Mouse (Mus musculus) urinary bladder, adult 2 months (tissue): ENCODE measurements at regions not wholly inside any gene's neighbourhood (a gene's known extent, or its start where the extent isn't known, plus 50 kb on each side); places are given as distances from the start of the nearest gene placed in this dataset.

Experiments
- DNase-seq: peaks from one replicate; pipeline ENCODE4 v3.0.0; 2022; ENCODE audit warnings: low spot score

DNA sequence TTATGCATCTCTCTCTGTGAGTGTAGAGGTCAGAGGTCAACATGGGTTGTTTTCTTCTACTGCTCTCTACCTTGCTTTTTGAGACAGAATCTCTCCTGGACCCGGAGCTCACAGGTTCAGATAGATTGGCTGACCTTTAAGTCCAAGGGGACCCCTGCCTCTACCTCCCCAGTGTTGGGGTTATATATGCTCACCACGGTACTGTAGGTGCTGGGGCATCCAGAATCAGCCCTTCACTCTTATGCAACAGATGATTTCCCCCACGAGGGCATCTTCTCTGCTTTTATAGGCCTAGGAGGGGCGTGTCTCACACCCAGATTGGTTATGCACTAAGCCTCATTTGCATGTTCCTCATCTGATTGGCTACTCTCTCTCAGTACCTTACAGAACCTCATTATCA is 282.5 kb upstream of the Zfp64 start:
- no peak for DNase-seq

DNA sequence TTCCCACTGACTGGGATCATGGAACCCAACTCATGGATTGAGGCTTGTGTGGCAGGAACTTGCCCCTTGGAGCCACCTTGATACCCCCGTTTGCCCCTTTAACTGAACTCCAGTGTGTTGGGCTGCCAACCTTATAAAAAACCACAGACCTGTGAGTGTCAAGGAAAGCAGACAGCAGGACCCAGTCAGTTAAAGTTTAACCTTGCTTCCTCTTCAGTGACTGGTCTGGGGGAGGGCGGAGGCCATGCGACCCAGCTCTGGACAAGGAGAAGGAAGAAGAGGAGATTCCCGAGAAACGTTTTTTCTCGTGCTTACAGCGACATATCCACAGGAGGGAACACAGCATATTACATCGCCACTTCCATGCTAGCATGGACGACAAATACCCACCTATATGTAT is 281.9 kb upstream of the Zfp64 start:
- DNase-seq = no peak

DNA sequence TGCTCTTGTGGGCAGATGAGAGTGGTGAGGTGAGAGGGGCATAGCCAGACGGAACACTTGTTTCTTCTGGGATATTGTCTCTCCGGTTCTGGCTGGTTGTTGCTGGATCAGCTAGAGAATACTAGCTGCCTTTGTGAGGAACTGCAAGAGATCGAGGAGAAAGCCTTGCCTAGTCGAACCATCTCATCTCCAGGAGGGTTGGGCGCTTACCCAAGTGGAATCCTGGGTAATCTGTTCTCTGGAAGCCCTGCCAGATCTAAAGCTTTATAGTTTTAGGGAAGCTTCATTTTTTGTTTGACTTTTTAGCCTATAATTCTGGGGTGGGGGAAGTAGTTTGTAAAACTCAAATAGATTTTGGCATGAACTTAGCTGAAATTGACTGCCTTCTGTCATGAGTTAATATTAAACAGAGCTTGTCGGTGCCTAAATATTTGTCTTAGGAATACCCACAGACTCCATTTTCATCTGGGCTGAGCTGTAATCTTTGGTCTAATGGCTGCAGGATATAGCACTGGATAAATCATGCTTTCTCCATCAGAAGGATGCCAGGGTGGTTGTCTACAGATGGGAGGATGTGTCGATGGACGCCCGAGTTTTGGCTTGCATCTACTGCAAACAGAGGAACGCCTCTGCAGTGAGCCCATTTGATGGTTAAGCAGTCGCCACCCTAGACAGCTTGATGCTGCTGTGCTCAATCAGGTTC is 279.1 kb upstream of the Zfp64 start:
- DNase-seq = no peak

DNA sequence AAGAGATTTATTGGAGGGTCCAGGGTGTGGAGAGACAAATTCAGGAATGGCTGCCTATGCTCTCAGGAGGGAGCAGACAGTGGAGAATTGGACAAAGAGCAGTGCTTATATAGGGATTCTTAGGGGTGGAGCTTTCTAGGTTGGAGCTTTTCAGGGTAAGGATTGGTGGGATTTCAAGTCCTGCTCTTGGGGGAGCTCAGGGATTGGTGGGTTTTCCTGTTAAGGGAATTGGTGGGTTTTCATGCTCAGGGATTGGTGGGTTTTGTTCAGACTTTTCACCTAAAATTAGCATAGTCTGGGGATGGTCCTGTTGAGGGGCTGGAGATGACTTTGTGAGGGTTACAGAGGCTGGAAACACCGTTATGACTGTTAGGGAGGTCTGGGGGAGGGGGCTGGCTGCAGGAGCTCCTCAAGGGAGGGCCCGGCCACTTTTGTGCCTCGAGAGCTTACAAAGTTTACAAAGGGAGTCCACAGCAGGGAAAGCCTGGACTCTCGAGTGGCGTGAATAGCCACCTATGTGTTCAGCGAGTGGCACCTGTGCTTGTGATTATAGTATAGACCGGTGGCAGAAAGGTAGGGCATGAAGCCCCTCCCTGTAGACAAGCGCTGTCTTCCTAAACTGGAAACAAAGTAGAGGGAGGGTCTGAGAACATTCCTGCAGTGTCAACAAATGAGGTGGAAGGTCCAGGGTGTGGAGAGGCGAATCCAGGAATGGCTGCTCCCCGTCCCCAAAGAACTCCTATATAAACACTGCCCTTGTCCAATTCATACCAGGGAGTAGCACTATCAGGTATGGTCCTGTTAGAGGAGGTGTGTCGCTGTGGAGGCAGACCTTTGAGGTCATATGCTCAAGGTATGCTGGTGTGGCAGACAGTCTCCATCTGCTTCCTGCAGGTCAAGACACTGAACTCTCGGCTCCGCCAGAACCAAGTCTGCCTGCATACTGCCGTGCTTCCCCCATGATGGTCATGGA is 278.1 kb upstream of the Zfp64 start:
- no peak for DNase-seq

DNA sequence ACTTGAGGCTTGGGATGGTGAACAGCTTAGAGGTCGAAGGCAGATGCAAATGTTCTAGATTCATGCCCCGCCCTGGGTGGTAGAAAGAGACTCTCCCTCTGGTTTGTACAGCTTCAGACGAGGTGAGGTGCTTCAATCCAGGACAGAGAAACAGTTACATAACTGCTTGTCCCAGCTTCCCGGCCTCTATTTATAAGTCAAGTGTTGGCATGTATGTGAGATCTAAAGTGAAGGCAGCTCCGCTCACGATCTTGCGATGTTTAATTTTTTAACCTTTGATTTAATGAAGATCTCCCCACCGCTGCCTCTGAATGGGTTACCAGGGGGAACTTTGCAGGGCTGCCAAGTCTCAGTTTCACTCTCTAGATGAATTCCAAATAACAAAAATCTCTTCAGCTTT is 266.9 kb upstream of the Zfp64 start:
- DNase-seq = no peak

DNA sequence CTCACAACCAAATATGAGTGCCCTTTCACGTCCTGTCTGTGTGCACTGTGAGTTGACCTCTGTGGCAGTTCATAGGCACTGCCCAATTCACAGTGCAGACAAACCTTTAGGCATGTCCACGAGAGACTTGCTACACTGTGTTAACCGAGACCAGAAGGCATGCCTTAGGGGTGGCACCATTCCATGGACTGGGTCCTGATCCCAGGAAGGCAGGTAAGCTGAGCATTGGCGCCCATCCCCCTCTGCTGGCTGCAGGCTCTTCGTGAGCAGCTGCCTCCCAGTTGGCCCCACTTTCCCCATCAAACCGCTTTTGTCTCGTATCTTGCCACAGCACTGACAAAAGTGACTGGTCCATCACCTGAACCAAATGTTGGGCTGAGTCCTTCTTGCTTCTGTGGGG is 265.8 kb upstream of the Zfp64 start:
- DNase-seq = no peak

DNA sequence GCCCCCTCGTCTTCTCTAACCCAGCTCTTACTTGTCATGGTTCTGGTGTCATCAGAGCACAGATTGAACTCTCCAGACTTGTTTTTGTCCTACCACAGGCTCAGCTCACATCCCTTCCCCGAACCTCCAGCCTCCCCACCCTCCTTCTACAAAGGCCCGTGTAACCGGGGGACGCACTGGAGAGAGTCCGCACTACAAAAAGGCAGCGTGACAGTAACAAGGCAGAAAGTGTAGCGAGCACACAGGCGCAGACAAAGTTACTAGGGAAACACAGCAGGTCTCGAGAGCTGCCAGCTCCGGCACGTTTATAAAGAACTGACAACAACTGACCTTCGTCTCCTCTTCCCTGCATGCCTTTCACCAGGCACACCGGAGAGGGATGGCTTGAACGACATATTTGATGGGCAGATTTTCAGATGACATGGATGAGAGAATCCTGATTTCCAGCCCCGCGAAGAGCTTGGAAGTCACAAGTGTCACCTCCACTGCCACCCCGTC is 260.2 kb upstream of the Zfp64 start:
- no peak for DNase-seq

DNA sequence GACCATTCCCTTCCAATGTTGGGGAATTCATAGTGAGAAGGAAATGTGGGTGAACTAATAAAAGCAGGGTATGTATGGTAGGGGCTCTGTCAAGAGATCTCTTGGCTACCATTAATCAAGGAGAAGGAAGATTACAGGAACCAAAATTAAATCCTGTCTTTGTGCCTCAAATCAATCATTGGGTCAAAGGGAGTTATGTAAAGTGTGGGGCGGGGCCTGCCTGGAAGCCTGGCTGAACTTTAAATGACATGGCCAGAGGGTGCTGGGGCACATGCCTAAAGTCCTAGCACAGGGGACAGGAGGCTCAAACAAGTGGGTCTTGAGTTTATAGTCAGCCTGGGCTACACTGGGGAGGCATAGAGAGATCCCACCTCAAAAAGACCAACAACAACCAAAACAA is 259.0 kb upstream of the Zfp64 start:
- DNase-seq = no peak

DNA sequence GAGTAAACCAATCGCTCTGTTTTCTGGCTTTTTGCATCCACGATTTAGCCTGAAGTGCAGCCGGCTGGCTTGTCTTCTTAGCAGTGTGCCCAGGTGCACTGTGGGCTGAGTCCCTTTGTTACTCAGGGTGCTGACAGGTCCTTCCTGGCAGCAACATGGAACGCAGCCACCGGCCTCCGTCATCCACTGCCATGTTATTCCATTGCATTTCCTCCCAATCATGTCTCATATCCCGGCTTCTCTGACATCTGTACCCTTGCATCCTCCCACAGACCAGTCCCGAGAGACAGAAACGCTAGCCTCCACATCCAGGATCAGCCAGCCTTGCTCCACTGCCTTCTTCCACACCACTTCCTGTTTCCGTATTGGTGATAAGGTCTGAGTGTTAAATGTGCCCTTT is 257.9 kb upstream of the Zfp64 start:
- DNase-seq = no peak

DNA sequence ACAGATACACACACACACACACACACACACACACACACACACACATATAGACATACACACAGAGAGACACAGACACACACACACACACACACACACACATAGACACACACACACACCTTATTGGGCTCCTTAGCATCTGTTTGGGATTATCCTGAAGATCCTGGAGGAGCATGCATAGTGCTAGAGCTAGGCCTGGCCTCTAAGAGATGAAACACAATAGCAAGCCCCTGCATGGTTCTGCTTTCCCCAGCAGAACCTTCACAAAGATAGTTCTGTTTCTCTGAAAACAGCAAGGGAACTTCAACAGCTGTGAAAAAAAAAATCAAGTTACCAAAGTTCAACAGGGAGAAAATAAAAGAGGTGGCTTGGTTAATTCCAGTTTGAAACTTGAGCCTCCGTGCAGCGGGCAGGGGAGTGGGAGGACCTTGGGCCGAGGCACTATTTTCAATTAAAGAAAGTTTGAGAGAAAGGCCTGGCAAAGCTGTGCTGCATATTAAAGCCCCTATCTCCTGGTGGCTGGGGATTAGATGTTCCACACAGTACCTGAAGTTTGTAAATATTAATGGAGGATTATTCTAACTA is 257.4 kb upstream of the Zfp64 start:
- no peak for DNase-seq

DNA sequence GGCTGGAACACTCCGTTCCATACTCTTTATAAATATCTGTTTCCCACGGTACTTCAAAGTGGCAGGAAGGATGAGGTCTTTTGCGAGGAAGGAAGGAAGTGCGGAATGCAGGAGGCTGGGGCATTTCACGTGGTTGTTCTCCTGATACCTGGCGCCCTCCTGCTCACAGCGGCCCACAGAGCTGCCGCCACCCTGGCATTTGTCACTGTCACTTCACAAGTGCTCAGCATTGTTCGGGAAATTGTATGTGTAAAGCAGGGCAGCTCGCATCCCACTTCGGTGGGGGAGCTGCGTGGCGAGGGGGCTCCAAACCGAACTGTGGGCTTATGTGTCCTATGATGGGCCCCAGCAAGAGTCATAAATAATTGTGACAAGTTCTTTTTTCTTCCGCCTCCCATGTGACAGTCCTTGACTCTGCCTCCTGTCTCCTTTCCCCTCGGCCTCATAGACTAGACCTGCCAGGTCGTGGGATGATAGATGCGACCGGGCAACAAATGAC is 248.9 kb upstream of the Zfp64 start:
- no peak for DNase-seq

DNA sequence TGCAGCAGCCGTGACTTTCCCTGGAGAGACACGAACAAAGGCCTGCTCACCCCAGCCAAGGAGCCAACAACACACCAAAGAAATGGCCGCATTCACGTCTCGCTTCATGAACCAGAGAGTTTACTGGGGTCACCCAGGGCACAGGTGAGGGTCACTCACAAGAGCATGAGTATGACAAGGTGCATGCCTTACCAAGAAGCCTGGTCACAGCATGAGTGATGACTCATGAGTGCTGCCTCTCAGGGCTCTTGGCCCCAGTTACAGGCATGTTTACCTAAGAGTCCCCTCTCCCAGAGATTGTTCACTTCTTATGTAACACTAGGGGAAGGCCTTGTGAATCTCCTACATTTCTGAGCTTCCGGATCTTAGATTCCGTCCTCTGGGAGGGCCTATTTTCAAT is 236.6 kb upstream of the Zfp64 start:
- no peak for DNase-seq

DNA sequence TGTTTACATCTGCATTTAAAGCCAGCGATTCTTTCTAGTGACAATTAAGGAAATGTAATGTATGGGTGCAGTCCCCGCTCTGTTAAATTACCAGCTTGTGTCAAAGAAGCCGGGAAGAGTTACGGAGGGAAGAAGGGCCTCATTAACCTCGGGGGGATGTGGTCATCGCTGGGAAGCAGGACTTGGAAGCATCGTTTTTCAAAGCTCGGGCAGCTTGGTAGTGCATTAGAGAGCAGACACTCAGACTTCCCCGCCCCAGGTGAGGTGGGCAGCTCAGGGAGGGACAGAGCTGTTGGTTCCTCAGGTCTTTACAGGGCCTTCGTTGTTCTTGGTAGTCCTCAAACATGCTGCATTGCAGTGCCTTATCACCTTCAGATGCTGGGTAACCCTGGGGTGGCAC is 236.1 kb upstream of the Zfp64 start:
- no peak for DNase-seq

DNA sequence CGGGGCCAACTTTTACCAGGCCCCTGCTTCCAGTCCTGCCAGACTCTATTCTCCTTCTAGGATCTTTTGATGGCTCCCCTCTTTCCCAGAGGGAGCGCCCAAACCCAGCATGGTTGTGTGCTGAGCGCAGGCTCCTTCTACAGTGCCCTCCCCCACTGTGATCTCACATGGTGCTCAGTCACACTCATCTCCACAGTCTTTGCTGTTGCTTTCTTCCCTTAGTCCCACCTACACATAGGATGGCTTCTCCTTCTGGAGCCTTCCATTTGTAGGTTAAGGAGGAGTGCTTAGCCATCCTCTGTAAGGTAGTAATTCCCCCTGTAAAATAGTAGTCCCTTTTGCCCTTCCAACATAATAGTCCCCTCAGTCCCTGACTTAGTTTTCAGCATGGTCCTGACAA is 222.2 kb upstream of the Zfp64 start:
- no peak for DNase-seq

DNA sequence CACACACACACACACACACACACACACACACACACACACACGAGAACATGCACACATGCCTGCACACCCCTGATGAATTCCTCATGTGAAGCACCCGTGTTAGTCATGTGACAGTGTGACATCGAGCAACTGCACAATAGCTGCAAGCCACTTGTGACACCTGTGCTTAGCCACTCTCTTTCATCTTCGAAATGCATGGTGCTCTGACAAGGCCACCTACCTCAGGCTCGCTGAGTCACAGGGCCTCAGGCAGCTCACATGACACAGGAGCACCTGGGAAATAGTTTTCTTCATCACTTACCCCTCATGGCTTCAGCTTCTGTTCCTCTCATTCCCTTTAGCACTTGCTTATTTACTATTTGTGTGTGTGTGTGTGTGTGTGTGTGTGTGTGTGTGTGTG is 213.4 kb upstream of the Zfp64 start:
- no peak for DNase-seq

DNA sequence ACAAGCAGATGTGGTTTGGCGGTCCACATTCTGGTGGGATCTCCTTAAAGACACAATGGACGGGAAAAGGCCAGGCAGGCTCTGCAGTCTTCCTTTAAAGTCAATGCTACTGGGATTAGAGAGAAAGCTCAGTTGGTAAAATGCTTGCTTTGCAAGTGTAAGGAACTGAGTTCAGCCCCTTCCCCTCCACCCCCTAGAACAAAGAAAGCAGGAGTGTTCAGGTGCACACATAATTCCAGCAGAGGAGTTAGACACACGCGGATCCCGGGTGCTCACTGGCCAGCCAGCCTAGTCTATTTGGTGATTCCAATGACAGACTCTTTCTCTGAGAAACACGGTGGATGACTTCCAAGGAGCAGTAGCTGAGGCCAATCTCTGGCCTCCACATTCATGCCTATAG is 213.0 kb upstream of the Zfp64 start:
- DNase-seq = no peak

DNA sequence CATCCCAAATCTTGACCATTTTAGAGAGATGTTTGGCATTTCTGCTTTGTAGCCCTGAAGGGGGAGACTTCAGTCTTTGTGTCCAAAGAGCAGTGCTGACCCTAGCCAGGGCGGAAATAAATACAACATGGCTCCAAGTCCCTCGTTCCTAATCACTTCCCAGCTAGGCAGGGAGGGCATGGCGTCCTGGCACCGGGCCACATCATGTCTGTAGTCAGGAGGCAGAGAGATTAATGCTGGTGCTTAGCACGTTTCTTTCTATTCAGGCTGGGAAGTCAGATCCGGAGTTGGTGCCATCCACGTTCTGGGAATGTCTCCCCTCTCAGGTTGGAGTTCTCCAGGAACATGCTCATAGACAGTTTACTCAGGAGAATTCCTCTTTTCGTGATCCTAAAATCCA is 206.3 kb upstream of the Zfp64 start:
- DNase-seq = no peak

DNA sequence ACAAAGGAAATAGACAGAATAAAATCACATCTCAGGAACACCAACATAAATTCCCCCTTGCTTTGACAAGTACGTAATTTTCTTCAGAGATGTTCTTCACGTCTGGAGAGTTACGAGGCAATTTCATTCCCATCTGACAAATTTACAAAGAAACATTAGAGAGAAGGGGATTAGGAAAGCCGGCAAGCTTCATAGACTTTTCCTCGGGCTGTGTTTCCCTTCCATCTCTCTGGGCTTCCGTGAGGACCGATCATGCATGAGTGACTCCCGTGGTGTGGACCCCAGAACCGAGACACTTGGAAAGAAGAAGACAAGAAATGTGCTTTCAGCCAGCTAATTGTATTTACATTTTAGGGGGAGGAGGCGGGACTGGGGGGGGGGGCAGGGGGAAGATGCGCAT is 203.4 kb upstream of the Zfp64 start:
- DNase-seq = no peak

DNA sequence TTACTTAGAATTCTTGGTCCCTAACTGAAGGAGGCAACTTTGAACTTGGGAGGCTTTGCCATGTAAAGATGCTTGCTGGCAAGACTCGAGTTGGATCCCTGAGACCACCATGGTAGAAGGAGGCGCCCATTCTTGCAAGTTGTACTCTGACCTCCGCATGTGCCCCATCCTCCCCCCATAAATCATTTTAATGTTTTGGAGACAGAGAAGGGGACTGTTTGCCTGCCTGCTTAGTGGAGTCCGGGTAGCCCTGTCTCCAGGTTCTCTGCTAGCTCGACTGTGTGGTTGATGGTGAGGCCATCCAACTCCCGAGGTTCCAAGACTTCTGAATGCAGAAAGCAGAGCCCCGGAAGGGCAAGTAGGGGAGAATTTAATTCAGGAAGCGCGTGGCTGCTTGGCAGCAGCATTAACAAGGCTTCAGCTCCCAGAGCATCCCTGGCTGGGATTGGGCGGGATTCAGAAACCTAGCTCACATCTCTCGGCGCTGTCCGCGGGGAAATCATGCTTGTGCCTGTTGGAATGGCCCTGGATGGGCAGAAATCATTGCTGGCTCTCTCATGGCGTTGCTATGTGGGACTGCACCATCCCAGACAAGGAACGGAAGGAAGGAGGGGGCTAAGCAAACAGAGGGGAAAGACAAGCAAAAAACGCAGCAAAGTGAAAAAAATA is 202.8 kb upstream of the Zfp64 start:
- DNase-seq = no peak

DNA sequence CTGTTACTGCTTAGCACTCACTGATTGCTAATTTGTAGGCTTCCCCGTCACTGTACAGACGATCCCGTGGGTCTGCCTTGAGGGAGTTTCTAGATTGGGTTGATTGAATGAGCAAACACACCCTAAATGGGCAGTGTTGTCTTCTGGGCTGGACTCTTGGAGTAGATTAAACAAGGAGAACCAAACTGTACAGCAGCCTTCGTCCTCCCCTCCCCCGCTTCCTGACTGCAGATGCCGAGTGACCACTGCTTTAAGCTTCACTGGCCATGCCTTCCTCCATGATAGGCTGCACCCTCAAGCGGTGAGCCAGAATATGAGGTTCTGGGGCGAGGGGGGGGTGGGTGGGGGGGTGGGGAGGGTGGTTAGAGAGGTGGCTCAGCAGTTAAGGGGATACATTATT is 201.5 kb upstream of the Zfp64 start:
- DNase-seq = no peak

DNA sequence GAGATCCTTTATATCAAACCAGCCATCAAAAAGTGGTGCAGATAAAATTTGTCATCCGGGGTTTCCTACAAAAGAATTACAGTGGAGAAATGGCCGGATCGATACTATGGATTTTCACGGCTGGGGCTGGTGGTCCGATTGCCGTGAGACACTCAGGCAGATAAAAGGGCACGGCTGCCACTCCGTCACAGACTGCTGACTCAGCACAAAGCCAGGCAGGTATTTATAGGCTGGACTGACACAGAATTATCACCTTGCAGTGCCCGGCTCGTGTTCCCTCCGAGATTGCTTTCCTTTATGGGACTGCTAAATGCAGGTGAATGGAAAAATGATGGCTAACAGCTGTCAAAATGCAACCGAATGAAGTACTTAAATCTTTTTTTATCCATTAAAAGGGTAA is 199.5 kb upstream of the Zfp64 start:
- DNase-seq = no peak

DNA sequence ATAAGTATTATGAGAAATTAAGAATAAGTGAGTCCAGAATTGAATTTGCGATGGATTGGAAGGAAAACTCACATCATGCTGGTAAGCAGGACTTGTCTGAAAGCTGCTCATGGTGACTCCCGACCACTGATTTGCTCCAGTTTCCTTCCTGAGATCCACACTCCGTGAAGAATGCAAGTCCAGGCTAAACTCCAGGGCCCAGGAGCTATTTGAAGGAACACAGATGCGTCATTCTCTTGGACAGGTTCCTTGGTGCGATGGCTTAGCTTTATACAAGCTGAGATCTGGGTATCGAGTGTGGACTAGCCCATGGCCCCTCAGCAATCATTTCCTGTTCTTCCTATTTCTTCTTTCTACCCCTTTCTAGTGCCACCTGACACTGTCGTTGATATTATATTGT is 192.3 kb upstream of the Zfp64 start:
- DNase-seq = no peak
